Mouse (Mus musculus) lung, embryonic 15.5 days (tissue): ENCODE measurements around the gene Usp48. TPM values are rescaled to one million over a fixed set of nuclear protein-coding genes. Genes with fewer than 3 reads are reported as not detected.

Experiments
- ATAC-seq: fragments of 200-750 bp; cut with Nextera tagmentation; 2 replicates; pipeline ENCODE4 v1.8.0; 2017; ENCODE audit warnings: moderate number of reproducible peaks, borderline replicate concordance; ENCODE audit not compliant: low FRiP score, low TSS enrichment; ENCODE audit errors: extremely low read depth
- H3K27ac ChIP-seq: fragments of 300-500 bp; sonication (generic); 2 replicates; pipeline ENCODE4 v1.5.1; 2015; ENCODE audit warnings: moderate library complexity, mild to moderate bottlenecking, inconsistent platforms
- H3K27me3 ChIP-seq: fragments of 300-500 bp; sonication (generic); 2 replicates; pipeline ENCODE4 v1.6.1; 2015; ENCODE audit warnings: inconsistent platforms
- H3K36me3 ChIP-seq: fragments of 300-500 bp; sonication (generic); 2 replicates; pipeline ENCODE4 v1.6.1; 2015; ENCODE audit warnings: inconsistent platforms
- H3K4me1 ChIP-seq: fragments of 300-500 bp; sonication (generic); 2 replicates; pipeline ENCODE4 v1.6.1; 2015; ENCODE audit warnings: inconsistent platforms
- H3K4me2 ChIP-seq: fragments of 300-500 bp; sonication (generic); 2 replicates; pipeline ENCODE4 v1.6.1; 2015; ENCODE audit warnings: inconsistent platforms, mild to moderate bottlenecking, moderate library complexity
- H3K4me3 ChIP-seq: fragments of 300-500 bp; sonication (generic); 2 replicates; pipeline ENCODE4 v1.5.1; 2015; ENCODE audit warnings: mild to moderate bottlenecking, inconsistent platforms
- H3K9ac ChIP-seq: fragments of 300-500 bp; sonication (generic); 2 replicates; pipeline ENCODE4 v1.6.1; 2015; ENCODE audit warnings: inconsistent platforms
- H3K9me3 ChIP-seq: fragments of 300-500 bp; sonication (generic); 2 replicates; pipeline ENCODE4 v1.6.1; 2016; ENCODE audit warnings: inconsistent platforms
- WGBS: fragments of 180-500 bp; shearing (Covaris S2); methylation state at CpG from one replicate; pipeline ENCODE4 v1.1.7; 2015; 5-methylcytosine and 5-hydroxymethylcytosine counted together
- polyA plus RNA-seq: library from polyadenylated mRNA; unstranded; fragments of >200 nt; fragmentation: Nextera tagmentation; extraction: Ambion mirVana; gene quantifications from 2 replicates; pipeline ENCODE4 v1.2.1, GENCODE M21; 2015

Usp48 gene
- polyA plus RNA-seq, 1 experiment from 2014 or later: 65.8 TPM

DNA sequence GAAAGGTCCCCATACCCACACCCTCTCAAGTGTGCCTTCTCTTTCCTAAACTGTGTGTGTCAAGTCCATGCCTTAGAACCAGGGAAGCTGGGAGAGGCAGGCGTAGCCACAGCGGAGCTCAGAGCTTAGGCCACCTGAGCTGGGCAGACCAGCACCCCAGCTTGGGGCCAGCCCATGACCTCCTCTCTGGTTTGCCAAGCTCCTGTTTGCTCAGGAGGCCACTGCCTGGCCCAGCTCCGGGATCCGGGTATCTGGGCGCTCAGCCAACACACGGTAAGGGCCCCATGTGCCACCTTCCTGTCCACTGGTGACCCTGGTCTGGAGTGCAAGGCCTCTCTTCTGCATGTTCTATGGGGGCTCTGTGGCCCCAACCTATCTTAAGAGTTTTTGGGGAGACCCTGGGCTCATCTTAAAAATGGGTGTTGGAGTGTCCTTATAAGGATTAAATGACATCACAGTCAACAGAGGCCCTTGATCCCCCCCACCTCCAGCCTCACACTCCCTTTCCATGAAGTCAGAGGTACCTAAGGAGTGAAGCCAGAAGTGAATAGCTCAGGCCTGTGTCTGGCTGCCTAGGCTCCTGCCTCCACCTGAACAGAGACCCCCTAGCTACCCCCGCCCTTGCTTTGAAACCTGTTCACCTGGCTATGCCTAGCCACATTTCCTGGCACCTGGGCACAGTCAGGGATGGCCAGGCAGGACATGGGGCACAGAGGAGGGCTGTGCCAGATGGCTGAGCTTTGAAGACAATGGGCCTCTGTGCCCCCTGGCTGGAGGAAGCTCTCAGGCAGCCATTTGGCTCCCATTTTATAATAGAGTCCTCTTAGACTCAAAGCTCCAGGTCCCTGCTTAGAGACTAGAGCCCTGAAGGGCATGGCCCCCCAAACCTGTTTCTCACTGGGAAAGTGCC, 104.8 kb downstream of the Usp48 start:
- H3K27me3 ChIP-seq: no peaks in the 10 kb centered on the region
- H3K9ac ChIP-seq: no peak overlapping the region
- no peaks in the 10 kb centered on the region for H3K9me3 ChIP-seq
- 42% methylated on average over 7 of the region's 7 CpGs for WGBS
- peak overlapping the region; percentile 94 for H3K27ac ChIP-seq
- H3K4me2 ChIP-seq: no peak overlapping the region
- no peak overlapping the region for H3K4me3 ChIP-seq
- no peaks in the 10 kb centered on the region for H3K36me3 ChIP-seq
- peaks cover 46% of the 10 kb centered on the region for H3K4me1 ChIP-seq
- peak; percentile 74 for ATAC-seq

DNA sequence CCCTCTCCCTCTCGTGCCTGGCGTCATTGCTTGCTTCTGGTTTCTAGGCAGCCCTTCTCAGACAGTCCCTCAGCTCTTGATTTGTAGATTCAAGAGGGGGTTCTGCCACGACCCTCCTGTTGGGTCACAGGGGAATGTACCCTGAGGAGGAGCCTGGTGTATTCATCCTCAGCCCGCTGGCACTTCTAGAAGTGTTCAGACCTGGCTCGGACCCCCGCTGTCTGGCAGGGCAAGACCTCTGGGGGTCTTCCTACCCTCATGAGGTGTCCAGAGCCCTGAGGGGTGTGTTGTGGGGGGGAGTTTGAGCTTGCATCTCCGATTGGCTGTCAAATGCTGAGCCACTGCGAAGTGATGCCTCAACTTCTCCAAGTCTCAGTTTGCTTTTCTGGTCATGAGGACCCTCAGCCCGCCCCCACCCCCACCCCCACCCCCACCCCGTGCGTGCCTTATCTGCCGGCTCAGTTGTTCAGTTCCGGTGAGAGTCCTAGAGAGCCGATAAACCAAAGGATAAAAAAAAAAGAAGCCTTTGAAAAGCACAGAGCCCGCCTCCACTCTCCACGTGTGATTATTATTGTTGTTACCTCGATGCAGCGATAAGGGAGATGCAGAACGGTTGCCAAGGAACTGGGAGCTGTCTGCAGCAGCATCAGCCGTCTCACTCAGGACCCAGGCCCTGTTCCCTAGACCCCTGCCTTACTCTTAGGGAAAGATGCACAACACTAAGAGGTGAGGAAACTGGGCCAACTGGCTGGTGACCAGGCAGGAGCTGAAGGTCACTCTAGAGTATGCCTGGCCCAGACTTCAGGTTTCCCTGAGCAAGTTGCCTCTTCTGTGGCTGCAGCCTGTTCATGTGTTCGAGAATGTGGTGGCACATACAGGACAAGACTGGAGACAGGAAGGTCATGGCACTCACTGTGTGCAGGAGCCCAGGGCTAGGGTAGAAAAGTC, 106.0 kb downstream of the Usp48 start:
- Histone ChIP-seq H3K4me2 (no peak overlapping the region), H3K36me3 (no peaks in the 10 kb centered on the region), H3K4me1 (peaks cover 46% of the 10 kb centered on the region), H3K4me3 (no peak overlapping the region), H3K9me3 (no peaks in the 10 kb centered on the region), H3K9ac (no peak overlapping the region), H3K27me3 (no peaks in the 10 kb centered on the region), H3K27ac (peak overlapping the region; percentile 94)
- 27% methylated on average over 21 of the region's 21 CpGs for WGBS
- no peak for ATAC-seq

DNA sequence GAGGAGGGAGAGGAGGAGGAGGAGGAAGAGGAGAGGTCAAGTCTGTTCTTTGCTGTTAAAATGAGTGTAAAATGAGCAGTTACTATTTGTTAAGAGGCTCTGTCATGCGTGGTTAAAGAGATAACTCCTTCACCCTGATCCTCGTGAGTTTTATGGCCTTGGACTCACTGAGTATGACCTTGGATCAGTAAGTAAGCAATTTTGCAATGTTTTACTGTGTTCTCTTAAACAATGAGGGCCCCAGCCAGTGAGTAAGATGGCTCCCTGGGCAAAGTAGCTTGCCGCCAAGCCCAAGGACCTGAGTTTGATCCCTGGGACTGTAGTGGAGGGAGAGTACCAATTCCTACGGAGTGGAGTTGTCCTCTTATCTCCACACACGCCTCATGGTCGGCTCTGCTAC, 107.4 kb downstream of the Usp48 start:
- Histone ChIP-seq H3K36me3 (no peaks in the 10 kb centered on the region), H3K27me3 (0 out of 2 replicates have a peak, but pooled peaks cover under 1% of the 10 kb centered on the region), H3K27ac (no peak overlapping the region), H3K9me3 (no peaks in the 10 kb centered on the region), H3K4me2 (no peak overlapping the region), H3K4me1 (peaks cover 49% of the 10 kb centered on the region), H3K9ac (no peak overlapping the region), H3K4me3 (no peak overlapping the region)
- WGBS: 40% methylated on average over 6 of the region's 6 CpGs
- no peak for ATAC-seq

GRCm38 (mm10) chr4:137703077-137703476, 109.5 kb downstream of the Usp48 start:
- peaks cover 48% of the 10 kb centered on the region for H3K4me1 ChIP-seq
- H3K9me3 ChIP-seq: no peaks in the 10 kb centered on the region
- H3K4me3 ChIP-seq: no peak overlapping the region
- WGBS: 81% methylated on average over 5 of the region's 5 CpGs
- no peak for ATAC-seq
- no peak overlapping the region for H3K27ac ChIP-seq
- no peak overlapping the region for H3K4me2 ChIP-seq
- no peaks in the 10 kb centered on the region for H3K36me3 ChIP-seq
- no peak overlapping the region for H3K9ac ChIP-seq
- peaks cover 14% of the 10 kb centered on the region; the same call in 1 of the 2 replicates for H3K27me3 ChIP-seq

GRCm38 (mm10) chr4:137704561-137704960, 111.0 kb downstream of the Usp48 start:
- 84% methylated on average over 2 of the region's 2 CpGs for WGBS
- Histone ChIP-seq H3K4me1 (peaks cover 39% of the 10 kb centered on the region), H3K4me2 (no peak overlapping the region), H3K27me3 (peaks cover 28% of the 10 kb centered on the region; the same call in 1 of the 2 replicates), H3K9me3 (no peaks in the 10 kb centered on the region), H3K4me3 (no peak overlapping the region), H3K9ac (no peak overlapping the region), H3K36me3 (no peaks in the 10 kb centered on the region), H3K27ac (no peak overlapping the region)
- no peak for ATAC-seq

DNA sequence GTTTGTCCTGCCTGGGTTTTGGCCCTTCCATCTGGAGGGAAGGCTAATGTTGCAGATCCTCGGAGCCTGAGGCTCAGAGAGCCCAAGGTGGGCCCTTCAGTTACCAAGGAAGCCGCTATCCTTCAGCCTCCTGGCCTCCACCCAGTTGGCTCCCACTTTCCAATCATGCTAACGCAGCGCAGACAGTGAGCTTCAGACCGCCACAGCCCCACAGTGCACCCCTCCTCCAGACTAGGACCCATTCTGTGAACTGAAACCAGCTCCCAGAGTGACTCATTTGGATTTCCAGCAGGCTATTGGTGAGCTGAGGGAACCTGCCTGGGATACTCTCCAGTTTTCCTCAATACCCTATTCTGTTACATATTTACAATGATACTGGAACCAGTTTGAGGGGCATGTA, 111.8 kb downstream of the Usp48 start:
- Histone ChIP-seq H3K27me3 (peaks cover 28% of the 10 kb centered on the region; the same call in 1 of the 2 replicates), H3K9ac (no peak overlapping the region), H3K36me3 (no peaks in the 10 kb centered on the region), H3K9me3 (no peaks in the 10 kb centered on the region), H3K4me3 (no peak overlapping the region), H3K27ac (no peak overlapping the region), H3K4me1 (peaks cover 31% of the 10 kb centered on the region), H3K4me2 (no peak overlapping the region)
- WGBS: 54% methylated on average over 5 of the region's 5 CpGs
- ATAC-seq: no peak

DNA sequence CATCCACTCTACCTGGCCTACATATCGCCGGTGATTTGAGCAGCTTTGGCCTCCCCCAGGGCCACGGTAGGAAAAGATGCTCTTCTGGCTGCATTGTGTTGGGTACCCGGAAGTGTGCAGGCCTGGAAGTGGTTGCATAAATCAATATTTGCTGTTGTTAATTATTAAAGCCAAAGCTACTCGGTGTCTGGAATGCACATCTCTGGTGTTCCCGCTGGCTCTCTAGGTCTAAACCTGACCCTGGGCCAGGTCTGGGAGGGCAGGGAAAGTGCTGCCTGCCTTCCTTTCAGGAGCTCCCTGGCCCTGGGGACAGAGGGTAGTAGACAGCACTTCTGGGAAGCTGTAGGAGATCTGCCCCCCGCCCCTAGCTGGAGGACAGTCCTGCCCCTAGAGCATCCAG, 113.0 kb downstream of the Usp48 start:
- peak overlapping the region; percentile 82; the same call in 1 of the 2 replicates for H3K4me2 ChIP-seq
- 57% methylated on average over 7 of the region's 7 CpGs for WGBS
- no peak overlapping the region for H3K4me3 ChIP-seq
- no peak overlapping the region for H3K9ac ChIP-seq
- ATAC-seq: no peak
- H3K4me1 ChIP-seq: peaks cover 31% of the 10 kb centered on the region
- no peaks in the 10 kb centered on the region for H3K36me3 ChIP-seq
- H3K27me3 ChIP-seq: peaks cover 28% of the 10 kb centered on the region; the same call in 1 of the 2 replicates
- no peaks in the 10 kb centered on the region for H3K9me3 ChIP-seq
- H3K27ac ChIP-seq: peak overlapping the region; percentile 49

DNA sequence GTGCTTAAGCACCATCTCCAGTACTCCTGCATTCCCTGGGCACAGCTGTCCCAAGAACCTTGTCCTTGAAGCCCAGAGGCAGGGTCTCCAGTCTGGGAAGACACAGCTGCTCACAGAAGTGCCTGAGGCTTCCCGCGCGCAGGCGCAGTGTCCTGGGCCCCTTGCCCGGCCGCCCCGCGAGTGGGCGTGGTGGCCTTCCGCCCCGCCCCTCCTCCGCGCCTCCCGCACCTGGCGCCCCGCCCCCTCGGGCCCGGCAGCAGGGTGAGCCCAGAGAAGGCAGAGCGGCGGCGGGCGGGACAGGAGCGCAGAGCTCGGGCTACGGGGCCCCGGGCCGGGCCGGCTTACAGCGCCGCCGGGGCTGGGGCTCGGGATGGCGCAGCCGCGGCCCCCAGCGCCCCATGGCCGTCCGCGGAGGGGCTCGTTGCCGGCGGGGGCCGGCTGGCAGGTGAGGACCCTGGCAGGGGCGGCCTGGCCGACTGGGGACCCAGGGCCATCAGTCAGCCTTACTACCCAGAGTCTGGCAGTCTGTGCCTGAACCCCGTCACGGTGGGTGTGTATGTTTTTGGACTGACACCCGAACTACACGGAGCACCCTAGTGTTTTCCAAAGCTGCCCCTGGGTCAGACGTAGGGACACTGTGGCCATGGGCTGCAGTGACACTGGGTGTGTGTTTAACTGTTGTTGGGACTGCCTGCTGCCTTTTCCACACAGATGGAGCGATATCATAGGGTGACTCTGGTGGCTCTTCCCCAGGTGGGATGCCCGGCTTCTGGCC, 113.8 kb downstream of the Usp48 start:
- WGBS: 3% methylated on average over 52 of the region's 52 CpGs
- H3K4me3 ChIP-seq: peak overlapping the region; percentile 49
- peak; percentile 83 for ATAC-seq
- peak overlapping the region; percentile 82 for H3K4me2 ChIP-seq
- H3K36me3 ChIP-seq: no peaks in the 10 kb centered on the region
- peak overlapping the region; percentile 53; the same call in 1 of the 2 replicates for H3K9ac ChIP-seq
- H3K4me1 ChIP-seq: peaks cover 31% of the 10 kb centered on the region
- H3K27ac ChIP-seq: peak overlapping the region; percentile 49
- no peaks in the 10 kb centered on the region for H3K9me3 ChIP-seq
- H3K27me3 ChIP-seq: peaks cover 28% of the 10 kb centered on the region; the same call in 1 of the 2 replicates

Other genes with a start within 250 kb of the Usp48 start
- gene Cdc42, start 236.0 kb upstream of the Usp48 start, polyA plus RNA-seq: 701 and 709 TPM in 2 replicates
- gene Cela3a, start 184.0 kb upstream of the Usp48 start, polyA plus RNA-seq: not detected in 2 replicates
- gene Cela3b, start 163.2 kb upstream of the Usp48 start, polyA plus RNA-seq: 0.16 and 0.94 TPM in 2 replicates
- gene 1700013G24Rik, start 140.5 kb upstream of the Usp48 start, polyA plus RNA-seq: not detected in 2 replicates
- gene Hspg2, start 125.0 kb upstream of the Usp48 start, polyA plus RNA-seq: 32.0 and 32.1 TPM in 2 replicates
- 0.41 TPM in 1 of 2 replicates, not detected in the other for gene Ldlrad2, start 19.2 kb upstream of the Usp48 start, polyA plus RNA-seq
- 8.6 and 9.1 TPM in 2 replicates for gene Rap1gap, start 71.0 kb downstream of the Usp48 start, polyA plus RNA-seq
- gene Alpl, start 202.6 kb downstream of the Usp48 start, polyA plus RNA-seq: 3.0 and 4.2 TPM in 2 replicates